Mouse (Mus musculus) neutrophil, adult 5-6 weeks (primary cell): ENCODE results near the gene Rab14. TPM values are rescaled to one million over a fixed set of nuclear protein-coding genes. Genes with fewer than 3 reads are reported as not detected.
A peak's percentile ranks its signal among the peaks of the same experiment; 100 is the strongest.

Source experiments
- ATAC-seq: fragments of 151-379, 151-347 bp; 2 replicates; pipeline ENCODE4 v1.8.0; 2017; ENCODE audit warnings: mild to moderate bottlenecking, moderate TSS enrichment; ENCODE audit not compliant: insufficient number of reproducible peaks, poor library complexity, low FRiP score, severe bottlenecking; ENCODE audit errors: extremely low read depth
- total RNA-seq: library from RNA; stranded (forward); fragments of 200-1000 nt; gene quantifications from 2 replicates; pipeline ENCODE4 v1.2.3, GENCODE M21; 2017

Rab14 gene
- total RNA-seq, 1 experiment from 2014 or later = 295 TPM

DNA sequence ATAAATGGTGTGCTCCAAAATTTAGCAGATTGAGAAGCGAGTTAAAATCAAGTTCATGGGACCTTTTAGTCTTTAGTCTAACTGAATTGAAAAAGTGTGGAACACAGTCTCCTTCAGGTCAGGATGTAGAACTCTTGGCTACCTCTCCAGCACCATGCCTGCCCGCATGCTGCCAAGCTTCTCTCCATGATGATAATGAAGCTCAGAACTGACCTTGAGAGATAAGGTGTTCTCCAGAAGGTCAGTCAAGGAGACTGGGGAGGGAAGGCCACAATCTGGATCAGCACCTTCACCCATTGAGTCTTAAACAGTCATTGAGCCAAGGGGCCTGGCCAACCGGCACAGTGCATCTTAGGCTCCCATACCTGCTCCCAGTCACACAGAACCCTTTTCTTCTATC lies 5.8 kb upstream of the Rab14 start:
- no peak for ATAC-seq

DNA sequence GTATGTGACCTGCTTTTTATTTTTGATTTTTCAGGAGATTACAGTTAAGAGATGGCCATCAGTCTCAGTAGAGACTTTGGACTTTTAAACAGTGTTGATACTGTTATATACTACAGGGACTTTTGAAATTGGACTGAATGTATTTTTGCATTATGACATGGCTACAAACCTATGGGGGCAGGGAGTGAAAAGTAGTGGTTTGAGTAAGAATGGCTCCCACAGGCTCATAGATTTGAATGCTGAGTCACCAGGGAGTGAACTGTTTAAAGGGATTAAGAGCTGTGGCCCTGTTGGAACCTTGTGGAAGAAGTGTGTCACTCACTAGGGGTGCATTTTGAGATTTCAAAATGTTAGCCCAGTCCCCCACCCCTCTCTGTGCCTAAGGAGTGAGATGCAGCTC lies 2.8 kb upstream of the Rab14 start:
- ATAC-seq = no peak

- ATAC-seq = peak; percentile 14; the same call in 1 of the 2 replicates
Observed at GRCm38 (mm10) chr2:35199971-35200897, 686 bp downstream of the Rab14 start.

GRCm38 (mm10) chr2:35199541-35199940 lies 1.4 kb downstream of the Rab14 start:
- ATAC-seq = no peak

GRCm38 (mm10) chr2:35195626-35196544 lies 5.0 kb downstream of the Rab14 start:
- peak; percentile 67 for ATAC-seq

DNA sequence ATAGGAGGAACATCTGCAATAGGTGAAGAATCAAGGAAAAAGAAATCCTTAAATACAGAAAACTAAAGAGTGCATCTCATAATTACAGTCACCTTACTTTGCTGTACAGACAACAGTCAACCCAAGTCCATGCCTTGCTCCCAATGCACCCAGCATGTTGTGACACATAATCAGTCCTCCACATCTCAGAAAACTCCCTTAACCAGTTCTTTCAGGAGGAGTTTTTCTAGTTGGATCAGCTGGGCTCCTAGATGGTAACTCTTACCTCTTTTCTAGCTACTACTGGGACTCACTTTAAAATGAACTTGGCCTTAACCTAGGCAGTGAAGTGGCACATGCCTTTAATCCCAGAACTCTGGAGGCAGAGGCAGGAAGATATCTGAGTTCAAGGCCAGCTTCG lies 6.9 kb downstream of the Rab14 start:
- ATAC-seq = no peak

DNA sequence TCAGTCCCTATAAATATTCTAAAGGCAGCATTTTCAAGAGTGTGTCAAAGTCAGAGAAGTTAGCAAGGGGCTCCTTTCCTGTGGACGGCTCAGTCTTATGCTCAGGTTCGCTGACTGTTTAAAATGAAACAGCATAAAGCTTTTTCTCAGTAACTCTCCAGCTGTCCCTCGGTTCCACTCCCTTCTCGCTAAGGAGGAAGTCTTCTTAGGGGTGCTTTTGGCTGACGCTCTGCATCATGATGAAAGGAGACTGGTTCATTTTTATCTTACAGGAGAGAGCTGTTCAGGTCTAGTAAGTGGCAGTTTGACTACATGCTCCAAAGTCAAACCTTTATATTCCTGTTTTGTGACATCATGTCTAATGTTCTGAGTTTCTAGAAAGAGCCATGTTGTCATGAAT lies 12.0 kb downstream of the Rab14 start:
- no peak for ATAC-seq

DNA sequence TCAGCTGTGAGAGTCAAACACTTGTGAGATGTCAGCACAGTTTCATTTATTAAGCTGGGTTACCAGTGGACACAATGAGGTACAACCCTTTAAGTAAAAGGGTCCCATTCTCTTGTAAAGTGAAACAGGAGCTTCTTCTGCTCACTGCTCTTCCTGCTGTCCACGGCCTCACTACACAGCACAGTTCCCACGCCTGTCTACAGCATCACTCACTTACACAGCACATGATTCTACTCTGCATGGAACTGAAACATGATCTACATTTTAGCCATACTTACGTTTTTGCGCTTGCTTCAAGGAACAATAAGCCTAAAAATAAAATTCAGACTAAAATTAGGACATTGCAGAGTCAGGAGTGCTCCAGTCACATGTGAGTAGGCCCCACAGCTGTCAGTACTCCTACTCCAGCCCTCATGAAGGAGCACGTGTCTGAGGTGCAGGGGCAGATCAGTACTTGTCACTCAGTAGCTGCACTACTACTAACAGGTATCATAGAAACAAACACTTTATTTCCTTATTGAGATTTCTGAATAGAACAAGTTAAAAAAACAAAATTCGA lies 17.7 kb downstream of the Rab14 start:
- no peak for ATAC-seq

DNA sequence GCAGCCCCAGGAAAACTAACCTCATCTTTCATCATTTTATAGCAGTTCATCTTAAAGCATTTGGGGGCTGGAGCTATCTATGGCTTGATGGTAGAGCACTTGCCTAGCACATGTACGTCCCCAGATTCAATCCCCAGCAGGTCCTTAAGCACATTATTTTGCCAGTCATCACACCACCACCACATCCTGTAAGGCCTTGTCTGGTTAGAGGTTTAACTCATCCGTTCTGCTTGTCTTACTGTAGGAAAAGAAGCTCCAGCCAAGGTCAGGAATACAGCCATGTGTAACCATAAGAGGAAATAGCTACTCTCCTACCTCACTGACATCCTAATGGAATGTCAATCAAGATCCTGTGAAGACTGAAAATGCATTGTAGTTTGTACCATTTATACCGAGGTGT lies 22.8 kb downstream of the Rab14 start:
- no peak for ATAC-seq

- ATAC-seq = no peak
Observed at GRCm38 (mm10) chr2:35175281-35176065, 25.4 kb downstream of the Rab14 start.

- ATAC-seq = no peak
Observed at GRCm38 (mm10) chr2:35174100-35174499, 26.8 kb downstream of the Rab14 start.

DNA sequence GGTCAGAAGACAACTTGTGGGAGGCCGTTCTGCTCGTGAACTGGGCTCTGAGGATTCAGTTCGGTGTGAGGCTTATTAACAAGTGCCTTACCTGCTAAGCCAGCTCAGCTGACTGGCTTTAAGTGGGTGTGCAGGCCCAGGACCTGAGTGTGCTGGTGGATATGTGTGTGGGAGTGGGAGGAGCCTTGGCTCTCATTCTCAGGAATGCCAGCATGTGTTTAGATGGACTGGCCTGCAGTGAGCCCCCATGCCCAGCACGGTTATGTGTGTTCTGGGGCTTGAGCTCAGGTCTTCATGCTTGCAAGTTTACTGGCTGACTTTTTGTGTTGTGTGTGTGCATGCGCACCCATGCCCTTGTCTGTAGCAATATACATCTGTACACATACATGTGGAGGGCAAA lies 27.3 kb downstream of the Rab14 start:
- no peak for ATAC-seq

GRCm38 (mm10) chr2:35172246-35172645 lies 28.7 kb downstream of the Rab14 start:
- no peak for ATAC-seq

DNA sequence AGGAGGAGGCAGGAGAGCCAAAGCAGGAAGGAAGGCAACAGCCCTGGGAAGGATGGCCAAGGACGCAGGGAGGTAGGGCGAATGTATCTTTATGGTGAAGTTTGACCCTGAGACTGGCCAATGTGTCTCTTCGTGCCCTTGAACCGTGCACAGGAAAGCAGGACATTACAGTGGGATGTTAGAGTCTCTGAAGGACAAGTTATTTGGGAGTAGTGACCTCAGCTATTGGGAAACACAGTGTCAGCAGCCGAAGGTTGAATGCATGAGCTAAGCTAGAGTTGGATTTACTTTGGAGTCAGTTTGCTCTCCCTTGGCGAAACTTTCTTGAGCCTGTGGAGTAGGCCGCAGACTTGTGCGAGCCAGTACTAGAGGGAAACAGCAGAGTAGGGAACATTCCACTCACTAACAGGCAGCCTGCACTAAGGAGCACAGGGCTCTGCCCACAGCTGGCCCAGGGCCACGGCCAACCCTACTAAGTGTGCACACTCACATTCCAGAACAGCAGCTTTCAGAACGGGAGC lies 29.5 kb downstream of the Rab14 start:
- no peak for ATAC-seq

DNA sequence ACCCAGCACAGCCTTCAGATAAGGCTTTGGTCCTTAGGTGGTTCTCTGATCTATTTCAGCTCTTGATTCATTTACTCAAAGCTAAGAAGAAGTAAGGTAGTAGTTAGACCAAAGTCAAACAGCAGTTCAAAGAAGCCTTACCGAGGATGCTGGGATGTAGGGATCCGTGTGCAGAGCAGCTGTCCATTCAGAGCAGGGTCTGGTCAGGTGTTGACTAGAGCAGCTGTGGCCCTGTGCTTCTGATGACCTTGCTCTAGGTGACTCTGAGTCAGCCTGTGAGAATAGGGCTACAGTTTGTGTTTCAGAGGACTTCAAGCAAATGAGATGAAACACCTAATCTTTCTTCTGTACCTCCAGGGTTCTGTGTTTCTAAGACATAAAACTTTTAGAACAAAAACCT lies 31.5 kb downstream of the Rab14 start:
- ATAC-seq = no peak

DNA sequence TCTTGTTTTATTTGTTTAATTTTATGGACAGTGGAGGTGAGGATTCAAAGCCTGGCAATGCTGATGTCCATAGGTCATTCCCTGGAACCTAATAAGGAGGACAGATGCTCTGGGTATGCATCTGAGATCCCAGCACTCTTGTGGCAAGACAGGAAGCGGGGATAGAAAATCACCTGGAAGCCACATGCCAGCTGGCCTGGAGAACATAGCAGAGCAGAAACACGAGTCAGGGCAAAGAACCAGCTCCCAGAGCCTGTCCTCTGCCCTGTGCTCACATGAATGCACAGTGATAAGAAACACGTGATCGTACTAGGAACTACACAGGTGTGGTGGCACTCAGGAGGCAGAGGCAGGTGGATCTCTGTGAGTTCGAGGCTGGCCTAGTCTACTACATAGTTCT lies 34.1 kb downstream of the Rab14 start:
- no peak for ATAC-seq

DNA sequence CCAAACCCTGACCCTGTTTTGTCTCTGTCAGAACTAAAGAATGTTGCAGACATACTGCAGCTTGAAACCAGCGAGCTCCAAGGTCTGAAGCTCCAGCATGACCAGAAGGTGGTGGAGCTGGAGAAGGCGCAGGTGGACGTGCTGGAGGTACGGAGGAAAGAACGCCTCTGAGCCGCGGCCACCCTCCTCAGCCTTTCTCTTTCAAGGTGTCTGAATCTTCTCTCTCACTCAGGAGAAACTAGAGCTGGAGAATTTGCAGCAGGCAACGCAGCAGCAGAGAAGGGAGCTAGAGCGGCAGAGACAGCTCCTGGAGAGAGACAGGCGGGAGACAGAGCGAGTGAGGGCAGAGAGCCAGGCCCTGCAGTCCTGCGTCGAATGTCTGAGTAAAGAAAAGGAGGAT lies 35.5 kb downstream of the Rab14 start:
- ATAC-seq = no peak

DNA sequence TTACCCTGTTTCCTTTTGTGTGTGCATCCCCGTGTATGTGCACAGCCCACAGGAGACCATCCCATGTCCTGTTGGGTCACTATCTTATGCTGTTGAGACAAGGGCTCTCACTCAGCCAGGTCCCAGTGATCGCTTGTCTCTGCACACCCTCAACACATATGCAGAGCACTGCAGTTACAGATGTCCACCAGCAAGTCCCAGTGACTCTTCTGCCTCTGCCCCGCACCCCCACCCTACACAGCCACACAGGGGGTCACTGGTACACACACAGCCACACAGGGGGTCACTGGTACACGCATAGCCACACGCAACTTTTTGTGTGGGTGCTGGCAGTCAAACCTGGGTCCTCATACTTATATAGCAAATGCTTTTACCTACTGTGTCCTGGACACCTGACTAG lies 37.5 kb downstream of the Rab14 start:
- ATAC-seq = no peak
